Mouse (Mus musculus): Measurements from ENCODE around the gene Nfix.
A peak's percentile ranks its signal among the peaks of the same experiment; 100 is the strongest.

The Nfix gene

GRCm38 (mm10) chr8:84794486-84794885, 5.7 kb downstream of the Nfix start:
- DNase-seq = peak in 1 of 2 experiments; percentile 63

GRCm38 (mm10) chr8:84793791-84794485, 6.2 kb downstream of the Nfix start:
- DNase-seq = peak in 1 of 2 experiments; percentile 60

- DNase-seq = no peak
These were observed 7.0 kb downstream of the Nfix start for GRCm38 (mm10) chr8:84793134-84793533.

GRCm38 (mm10) chr8:84792429-84792947, 7.7 kb downstream of the Nfix start:
- no peak for DNase-seq

- DNase-seq = no peak
These were observed 9.6 kb downstream of the Nfix start for GRCm38 (mm10) chr8:84790537-84790936.

- no peak for DNase-seq
These were observed 10.2 kb downstream of the Nfix start for GRCm38 (mm10) chr8:84789855-84790486.

- DNase-seq = no peak
These were observed 10.8 kb downstream of the Nfix start for GRCm38 (mm10) chr8:84789345-84789744.

- peak; percentile 79 to 91 for DNase-seq
These were observed 11.2 kb downstream of the Nfix start for GRCm38 (mm10) chr8:84788896-84789295.

- DNase-seq = no peak
These were observed 12.4 kb downstream of the Nfix start for GRCm38 (mm10) chr8:84787523-84788302.

GRCm38 (mm10) chr8:84786801-84787467, 13.2 kb downstream of the Nfix start:
- DNase-seq = no peak

GRCm38 (mm10) chr8:84785756-84786677, 14.1 kb downstream of the Nfix start:
- DNase-seq = peak; percentile 76 to 89

GRCm38 (mm10) chr8:84785506-84785755, 14.7 kb downstream of the Nfix start:
- DNase-seq = no peak

- no peak for DNase-seq
These were observed 15.3 kb downstream of the Nfix start for GRCm38 (mm10) chr8:84784681-84785505.

- peak in 1 of 2 experiments; percentile 58 for DNase-seq
These were observed 16.1 kb downstream of the Nfix start for GRCm38 (mm10) chr8:84783919-84784581.

GRCm38 (mm10) chr8:84783198-84783918, 16.8 kb downstream of the Nfix start:
- DNase-seq = no peak

- no peak for DNase-seq
These were observed 17.5 kb downstream of the Nfix start for GRCm38 (mm10) chr8:84782680-84783079.

GRCm38 (mm10) chr8:84781686-84782505, 18.2 kb downstream of the Nfix start:
- DNase-seq = no peak

GRCm38 (mm10) chr8:84780949-84781680, 19.0 kb downstream of the Nfix start:
- DNase-seq = no peak

Measured in lung, postnatal 4 days (tissue).